Mouse (Mus musculus): Measurements from ENCODE around the gene Abraxas2.

Gene Abraxas2

DNA sequence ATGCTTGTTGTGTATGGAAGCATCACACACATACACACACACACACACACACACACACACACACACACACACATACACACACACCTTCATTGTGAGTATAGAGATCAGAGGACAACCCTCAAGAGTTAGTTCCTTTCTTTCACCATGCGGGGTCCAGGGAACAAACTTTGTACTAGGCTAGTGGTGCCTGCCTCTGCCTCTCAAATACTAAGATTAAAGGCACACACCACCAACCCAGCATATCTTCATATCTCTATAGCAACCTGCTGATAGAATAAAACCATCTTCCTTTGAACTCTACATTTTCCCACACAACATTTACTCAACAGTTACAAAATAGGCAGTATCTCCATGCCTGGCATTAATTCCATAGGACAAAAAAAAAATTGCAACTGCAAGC is 2.9 kb upstream of the Abraxas2 start:
- DNase-seq: no peak

DNA sequence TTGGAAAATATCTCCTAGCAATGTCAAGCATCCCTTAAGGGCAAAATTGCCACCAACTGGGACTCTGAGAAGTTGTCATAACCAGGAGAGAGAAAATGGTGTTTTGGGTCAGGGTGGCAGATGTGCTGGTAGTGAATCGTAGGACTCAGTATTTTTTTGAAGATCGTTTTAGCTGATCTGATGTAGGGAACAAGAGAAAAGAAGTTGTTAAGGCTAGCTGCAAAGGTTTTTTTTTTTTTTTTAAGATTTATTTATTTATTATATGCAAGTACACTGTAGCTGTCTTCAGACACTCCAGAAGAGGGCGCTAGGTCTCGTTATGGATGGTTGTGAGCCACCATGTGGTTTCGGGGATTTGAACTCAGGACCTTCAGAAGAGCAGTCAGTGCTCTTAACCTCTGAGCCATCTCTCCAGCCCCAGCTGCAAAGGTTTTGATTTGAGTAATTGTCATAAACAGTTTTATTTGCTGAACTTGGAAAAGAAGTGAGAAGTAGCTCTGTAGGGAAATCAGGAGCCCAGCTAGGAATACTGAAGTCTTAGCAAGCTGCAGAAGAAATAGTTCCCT is 899 bp upstream of the Abraxas2 start:
- no peak for DNase-seq

DNA sequence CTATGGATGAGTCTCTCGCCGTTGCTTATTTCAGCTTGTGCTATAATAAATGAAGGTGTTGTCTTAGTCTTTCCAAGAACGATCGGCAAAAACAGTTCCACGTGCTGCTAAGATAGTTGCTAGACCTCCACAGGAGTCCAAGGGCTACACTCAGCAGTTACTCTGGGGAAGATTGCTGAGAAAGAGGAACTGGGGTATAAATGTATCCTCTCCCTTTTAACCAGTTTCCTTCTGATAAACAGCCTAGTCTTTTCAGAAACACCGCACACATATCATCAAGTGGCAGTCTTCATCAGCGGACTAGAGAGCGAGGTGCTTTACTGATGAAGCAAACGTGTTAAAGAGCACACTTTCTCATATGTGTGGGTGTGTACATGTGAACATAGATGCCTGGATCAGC is 7.3 kb downstream of the Abraxas2 start:
- no peak for DNase-seq

- DNase-seq: no peak
Measured at GRCm38 (mm10) chr7:132873043-132873442, 14.0 kb downstream of the Abraxas2 start.

- no peak for DNase-seq
Measured at GRCm38 (mm10) chr7:132875391-132876086, 16.5 kb downstream of the Abraxas2 start.

DNA sequence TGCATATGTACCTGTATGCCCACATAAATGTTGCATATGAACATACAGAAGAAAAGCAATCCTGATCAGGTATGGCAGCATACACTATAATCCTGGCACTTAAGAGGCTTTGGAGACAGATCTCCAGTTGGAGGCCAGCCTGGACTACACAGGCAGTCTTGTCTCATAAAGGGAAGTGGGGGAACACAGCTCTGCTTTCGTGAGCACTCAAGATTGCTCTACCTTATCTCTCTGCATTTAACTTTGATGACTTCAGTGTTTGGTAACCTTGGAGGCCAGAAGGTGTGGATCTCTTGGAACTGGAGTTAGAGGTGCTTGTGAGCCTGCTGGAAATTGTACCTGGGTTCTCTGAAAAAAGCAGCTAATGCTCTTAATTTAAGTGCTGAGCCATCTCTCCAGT is 21.3 kb downstream of the Abraxas2 start:
- DNase-seq: no peak

DNA sequence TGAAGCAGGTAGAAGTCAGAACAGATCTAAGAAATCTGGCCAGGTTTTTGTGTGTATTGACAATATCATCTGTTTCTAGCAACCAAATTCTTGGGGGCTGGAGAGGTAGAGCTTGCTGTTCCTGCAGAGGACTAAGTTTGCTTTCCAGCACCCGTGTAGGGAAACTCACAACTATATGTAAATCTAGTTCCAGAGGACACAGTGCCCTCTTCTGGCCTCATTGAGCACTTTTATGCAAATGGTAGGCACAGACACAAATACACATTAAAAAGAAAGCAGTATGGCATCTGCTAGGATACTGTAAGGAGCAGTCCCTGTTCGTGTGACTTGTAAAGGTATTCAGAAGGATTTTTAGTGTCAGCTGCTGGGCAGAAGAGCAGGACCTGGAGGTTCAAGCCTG is 23.3 kb downstream of the Abraxas2 start:
- no peak for DNase-seq

DNA sequence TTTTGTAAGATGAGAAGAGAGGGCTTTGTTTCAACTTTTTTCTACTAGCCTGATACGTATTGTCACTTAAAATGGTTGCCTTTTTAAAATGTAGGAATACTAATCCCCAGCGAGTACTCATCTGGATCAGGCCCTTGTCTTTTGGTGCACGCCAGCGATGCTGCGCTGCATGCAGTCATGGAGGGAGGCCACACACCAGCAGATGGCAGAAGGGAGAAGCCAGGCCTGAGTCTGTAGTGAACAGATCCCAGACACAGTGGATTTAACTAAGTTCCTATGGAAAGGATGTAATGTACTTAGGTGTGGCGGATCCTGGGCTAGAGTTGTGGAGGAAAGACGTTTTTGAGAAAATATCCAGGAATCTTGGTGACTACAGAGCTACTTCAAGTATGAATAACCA is 25.0 kb downstream of the Abraxas2 start:
- DNase-seq: no peak

DNA sequence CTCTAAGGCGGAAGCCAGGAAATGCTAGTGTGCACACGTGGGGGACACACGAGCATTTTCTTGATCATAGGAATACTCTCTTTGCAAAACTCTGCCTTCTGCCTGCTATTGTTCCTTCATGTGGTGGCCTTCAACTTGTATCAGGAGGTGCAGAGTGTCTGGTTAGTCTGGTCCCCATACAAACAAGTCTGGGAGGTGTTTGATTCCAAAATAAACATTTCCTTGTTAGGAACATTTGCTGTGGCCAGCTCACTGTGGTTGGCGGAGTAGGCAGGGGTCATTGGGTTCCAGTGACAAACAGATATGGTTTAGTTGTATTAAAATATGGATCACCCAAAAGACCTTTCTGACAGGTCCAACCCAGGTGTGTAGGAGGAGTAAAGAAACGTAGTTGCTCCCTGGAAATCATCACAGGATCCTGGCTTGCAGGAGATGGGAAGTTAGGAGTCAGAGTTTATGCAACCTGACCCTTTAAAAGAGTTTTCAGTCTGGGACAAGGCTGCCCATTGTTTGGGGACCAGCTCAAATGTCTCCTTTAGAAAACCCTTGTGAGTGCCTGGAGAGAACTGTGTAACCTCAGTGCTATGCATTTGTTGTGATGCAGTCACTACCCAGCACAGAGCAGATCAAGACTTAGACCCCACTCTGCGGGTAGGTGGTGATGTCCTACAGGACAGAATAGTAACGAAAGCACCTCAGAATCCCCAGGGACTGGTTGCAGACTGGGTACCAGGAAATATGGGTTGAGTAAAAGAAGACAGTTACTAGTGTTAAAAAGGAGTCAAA is 28.2 kb downstream of the Abraxas2 start:
- DNase-seq: no peak

GRCm38 (mm10) chr7:132888052-132888451 is 29.0 kb downstream of the Abraxas2 start:
- no peak for DNase-seq

DNA sequence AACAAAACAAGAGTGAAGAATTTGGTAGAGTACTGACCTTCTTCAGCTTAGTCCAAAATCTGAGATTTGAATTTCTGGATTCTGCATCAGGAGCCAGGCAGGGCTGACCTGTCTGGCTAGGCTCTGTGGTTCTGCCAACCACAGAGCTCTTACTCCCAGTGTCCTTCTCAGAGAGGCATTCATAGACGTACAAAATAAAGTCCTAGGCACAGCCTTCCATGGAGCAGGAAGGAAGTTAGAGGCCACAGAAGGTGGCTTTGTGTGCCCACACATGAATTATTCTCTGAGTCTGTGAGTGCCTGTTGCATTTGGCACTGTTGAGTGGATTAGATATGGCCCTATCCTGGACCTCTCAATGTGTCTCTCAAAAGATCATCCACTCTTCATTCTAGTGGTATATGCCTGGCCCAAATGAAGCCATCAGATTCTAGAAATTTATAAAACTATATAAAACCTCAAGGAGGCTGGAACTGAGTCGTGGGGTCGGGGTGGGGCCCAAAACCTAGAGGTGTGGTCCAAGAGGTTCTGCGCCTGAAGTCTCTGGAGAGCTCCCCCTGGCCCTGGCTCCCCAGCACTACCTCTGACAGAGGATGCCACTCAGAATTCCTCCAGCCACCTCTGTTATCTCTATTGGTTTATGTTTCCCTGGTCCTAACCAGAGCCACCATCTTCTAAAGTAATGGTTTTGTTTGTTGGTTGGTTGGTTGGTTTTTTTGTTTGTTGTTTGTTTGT is 29.7 kb downstream of the Abraxas2 start:
- DNase-seq: no peak

GRCm38 (mm10) chr7:132889691-132890090 is 30.7 kb downstream of the Abraxas2 start:
- DNase-seq: no peak

- DNase-seq: no peak
Measured at GRCm38 (mm10) chr7:132890201-132890600, 31.2 kb downstream of the Abraxas2 start.

GRCm38 (mm10) chr7:132891561-132892310 is 32.7 kb downstream of the Abraxas2 start:
- DNase-seq: no peak

GRCm38 (mm10) chr7:132892311-132892661 is 33.3 kb downstream of the Abraxas2 start:
- DNase-seq: no peak

GRCm38 (mm10) chr7:132892806-132893205 is 33.8 kb downstream of the Abraxas2 start:
- no peak for DNase-seq

DNA sequence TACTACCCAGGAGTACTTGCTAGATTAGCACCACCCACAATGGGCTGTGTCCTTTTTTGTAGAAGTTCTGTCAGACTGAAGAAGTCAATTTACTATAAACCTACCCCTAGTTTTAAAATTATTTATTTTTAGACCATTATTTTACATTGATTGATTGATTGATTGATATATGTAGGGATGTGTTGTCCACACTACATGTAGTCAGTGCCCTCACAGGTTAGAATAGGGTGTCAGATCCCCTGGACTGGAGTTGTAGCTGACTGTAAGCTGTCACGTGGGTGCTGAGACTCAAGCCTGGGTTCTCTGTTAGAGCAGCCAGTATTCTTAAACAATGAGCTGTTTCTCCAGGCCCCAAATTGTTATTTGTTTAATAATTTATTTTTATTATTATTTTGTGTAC is 34.3 kb downstream of the Abraxas2 start:
- no peak for DNase-seq

- DNase-seq: no peak
Measured at GRCm38 (mm10) chr7:132894841-132895555, 36.0 kb downstream of the Abraxas2 start.

GRCm38 (mm10) chr7:132896206-132896815 is 37.3 kb downstream of the Abraxas2 start:
- no peak for DNase-seq

- no peak for DNase-seq
Measured at GRCm38 (mm10) chr7:132897258-132897657, 38.2 kb downstream of the Abraxas2 start.

DNA sequence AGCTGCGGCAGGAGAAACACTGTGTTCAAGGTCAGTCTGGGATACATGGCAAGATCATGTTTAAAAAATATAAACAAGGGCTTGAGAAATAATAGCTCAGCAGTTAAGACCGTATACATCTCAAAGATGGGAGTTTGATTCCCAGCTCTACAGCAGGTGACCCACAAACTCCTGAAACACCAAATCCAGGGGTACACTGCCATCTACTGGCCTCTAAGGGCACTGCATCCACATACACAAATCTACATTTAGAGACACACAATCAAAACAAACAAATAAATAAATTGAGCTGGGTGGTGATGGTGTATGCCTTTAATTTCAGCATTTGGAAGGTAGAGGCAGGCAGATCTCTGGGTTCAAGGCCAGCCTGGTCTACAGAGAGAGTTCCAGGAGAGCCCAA is 39.2 kb downstream of the Abraxas2 start:
- no peak for DNase-seq

Data from right cerebral cortex, adult 18-20 months (tissue).